Mouse (Mus musculus) intestine, embryonic 16.5 days (tissue): Measurements from ENCODE around the gene 2010109A12Rik. TPM values are rescaled to one million over a fixed set of nuclear protein-coding genes. Genes with fewer than 3 reads are reported as not detected.

Experiments
- ATAC-seq: fragments of 200-750 bp; cut with Nextera tagmentation; 2 replicates; pipeline ENCODE4 v1.8.0; 2017; ENCODE audit warnings: moderate TSS enrichment, moderate library complexity
- H3K27ac ChIP-seq: fragments of 300-500 bp; sonication (generic); 2 replicates; pipeline ENCODE4 v1.5.1; 2014; ENCODE audit warnings: mild to moderate bottlenecking, low read length
- H3K27me3 ChIP-seq: fragments of 300-500 bp; sonication (generic); replicated peaks from 2 replicates; pipeline ENCODE4 v1.6.1; 2014; ENCODE audit warnings: low read length, control low read depth, mixed read lengths; ENCODE audit not compliant: control insufficient read depth, insufficient read depth
- H3K36me3 ChIP-seq: fragments of 300-500 bp; sonication (generic); 2 replicates; pipeline ENCODE4 v1.6.1; 2014; ENCODE audit warnings: low read length, control low read depth; ENCODE audit not compliant: control insufficient read depth, insufficient read depth
- H3K4me1 ChIP-seq: fragments of 300-500 bp; sonication (generic); 2 replicates; pipeline ENCODE4 v1.6.1; 2014; ENCODE audit warnings: low read length, control low read depth, mixed read lengths; ENCODE audit not compliant: control insufficient read depth, insufficient read depth
- H3K4me2 ChIP-seq: fragments of 300-500 bp; sonication (generic); 2 replicates; pipeline ENCODE4 v1.6.1; 2014; ENCODE audit warnings: low read depth, low read length, control low read depth
- H3K4me3 ChIP-seq: fragments of 300-500 bp; sonication (generic); 2 replicates; pipeline ENCODE4 v1.5.1; 2014; ENCODE audit warnings: mild to moderate bottlenecking, low read length
- H3K9ac ChIP-seq: fragments of 300-500 bp; sonication (generic); 2 replicates; pipeline ENCODE4 v1.6.1; 2014; ENCODE audit warnings: low read depth, low read length
- H3K9me3 ChIP-seq: fragments of 300-500 bp; sonication (generic); 2 replicates; pipeline ENCODE4 v1.6.1; 2016; ENCODE audit warnings: low read length, control low read depth; ENCODE audit not compliant: control insufficient read depth
- whole genome bisulfite sequencing: fragments of 180-500 bp; shearing (Covaris S2); extraction: QIAGEN DNeasy Blood & Tissue Kit; methylation state at CpG from one replicate; pipeline ENCODE4 v1.1.7; 2014; 5-methylcytosine and 5-hydroxymethylcytosine counted together
- polyA plus RNA-seq: library from polyadenylated mRNA; unstranded; fragments of >200 nt; fragmentation: Nextera tagmentation; extraction: Ambion mirVana; gene quantifications from 2 replicates; pipeline ENCODE4 v1.2.1, GENCODE M21; 2015

2010109A12Rik gene
- polyA plus RNA-seq, 1 experiment from 2014 or later, result 2.1 TPM

DNA sequence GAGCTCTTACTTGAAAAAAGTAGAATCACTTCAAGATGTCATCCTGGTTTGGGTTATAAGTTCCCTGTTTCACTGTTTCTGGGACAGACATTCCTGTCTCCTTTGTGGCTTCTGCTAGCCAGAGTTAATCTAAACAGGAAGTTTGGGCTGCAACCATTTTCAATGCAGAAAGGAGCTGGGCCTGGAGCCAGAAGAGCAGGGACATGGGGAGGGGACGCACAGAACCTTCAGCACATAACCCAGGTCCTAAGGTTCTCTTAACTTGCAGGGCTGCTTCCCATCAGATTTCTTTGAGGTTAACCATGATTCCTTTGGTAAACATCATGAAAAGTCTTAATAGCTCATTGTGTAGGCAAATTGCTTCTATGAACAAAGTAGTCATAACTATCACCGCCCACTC is 56.4 kb downstream of the 2010109A12Rik start:
- Histone ChIP-seq H3K4me2 (no peak overlapping the region), H3K9ac (no peak overlapping the region), H3K27ac (no peak overlapping the region), H3K36me3 (no peaks in the 10 kb centered on the region), H3K4me1 (peaks cover 3% of the 10 kb centered on the region; the same call in 1 of the 2 replicates), H3K27me3 (no peaks in the 10 kb centered on the region), H3K9me3 (no peaks in the 10 kb centered on the region), H3K4me3 (no peak overlapping the region)
- no peak for ATAC-seq
- WGBS, result 64% methylated on average over 2 of the region's 2 CpGs

Other genes with a start within 250 kb of the 2010109A12Rik start
- 5.2 and 7.6 TPM in 2 replicates for gene Sowahb, start 161.5 kb upstream of the 2010109A12Rik start, polyA plus RNA-seq
- 115 and 116 TPM in 2 replicates for gene Sept11, start 113.1 kb upstream of the 2010109A12Rik start, polyA plus RNA-seq
- 67.5 and 69.2 TPM in 2 replicates for gene Ccni, start within 50 bp of the 2010109A12Rik start, polyA plus RNA-seq
- gene Ccng2, start 60.7 kb downstream of the 2010109A12Rik start, polyA plus RNA-seq, result 27.3 and 30.8 TPM in 2 replicates